Mouse (Mus musculus): ENCODE data around the gene Sh3bgrl3. TPM values are rescaled to one million over a fixed set of nuclear protein-coding genes. Genes with fewer than 3 reads are reported as not detected.

Sh3bgrl3 gene
- polyA plus RNA-seq, 1 experiment = 39.0 TPM

- no peak overlapping the region for H3K27ac ChIP-seq (replicated peaks; ENCODE audit: low read depth, low read length)
Measured at GRCm38 (mm10) chr4:134122281-134122680, 6.3 kb downstream of the Sh3bgrl3 start.

DNA sequence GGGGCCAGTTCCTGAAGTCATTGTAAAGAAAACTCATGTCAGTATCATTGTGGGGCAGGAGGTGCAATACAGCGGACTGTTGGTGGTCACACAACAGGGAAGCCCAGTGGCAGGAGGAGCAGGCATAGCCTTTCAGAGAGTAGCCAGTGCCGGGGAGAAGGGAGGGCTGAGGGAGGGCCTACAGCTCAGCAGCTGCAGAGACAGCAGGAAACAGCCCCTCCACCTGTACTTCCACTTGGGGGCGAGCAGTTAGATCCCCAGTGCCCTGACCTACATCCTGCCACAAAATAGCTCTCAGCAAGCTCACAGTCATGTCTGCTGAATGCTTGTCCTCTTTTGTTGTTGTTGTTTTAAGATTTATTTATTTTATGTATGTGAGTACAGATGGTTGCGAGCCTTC lies 7.0 kb downstream of the Sh3bgrl3 start:
- no peak overlapping the region for H3K4me3 ChIP-seq (ENCODE audit: insufficient read depth, low read depth, low read length)
- no peak overlapping the region for H3K27ac ChIP-seq (replicated peaks; ENCODE audit: low read depth, low read length)
- H3K4me1 ChIP-seq (ENCODE audit: control insufficient read depth, insufficient read depth, insufficient read length, low read length) = no peaks in the 10 kb centered on the region

More at GRCm38 (mm10) chr4:134122281-134122680, 6.3 kb downstream of the Sh3bgrl3 start:
- Histone ChIP-seq H3K4me1 (ENCODE audit: control insufficient read depth, insufficient read depth, insufficient read length, low read length) (0 out of 2 replicates have a peak, but pooled peaks cover 1% of the 10 kb centered on the region), H3K4me3 (ENCODE audit: insufficient read depth, low read depth, low read length) (no peak overlapping the region)

- no peak overlapping the region for H3K4me3 ChIP-seq (ENCODE audit: insufficient read depth, low read depth, low read length)
- H3K27ac ChIP-seq (replicated peaks; ENCODE audit: low read depth, low read length) = no peak overlapping the region
Measured at GRCm38 (mm10) chr4:134120916-134121315, 7.7 kb downstream of the Sh3bgrl3 start.

DNA sequence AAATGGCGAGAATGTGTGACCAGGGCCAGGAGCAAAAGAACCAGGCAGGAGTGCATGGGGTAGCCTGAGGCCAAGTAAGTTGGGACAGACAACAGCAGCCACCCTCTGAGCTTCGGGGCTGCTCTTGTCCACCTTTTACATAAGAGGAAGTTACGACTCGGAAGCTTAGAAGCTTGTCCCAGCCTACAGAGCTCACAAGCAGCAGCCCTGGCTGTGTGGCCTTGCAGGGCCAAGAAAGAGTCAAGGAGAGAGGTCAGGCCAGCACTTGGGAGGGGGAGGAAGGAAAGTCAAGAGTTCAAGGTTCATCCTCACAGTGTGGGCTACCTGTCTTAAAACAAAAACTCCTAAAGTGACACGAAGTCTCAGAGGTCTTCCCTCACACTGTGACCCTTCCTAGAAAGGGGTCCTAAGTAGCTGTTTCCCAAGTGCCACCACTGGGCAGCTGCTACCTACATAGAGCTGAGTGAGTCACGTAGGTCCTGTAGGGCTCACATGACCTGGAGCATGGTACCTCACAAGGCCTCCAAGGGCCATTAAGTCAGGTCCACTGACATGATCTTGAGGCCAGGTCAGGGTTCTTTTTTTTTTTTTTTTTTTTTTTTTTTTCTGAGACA lies 8.3 kb downstream of the Sh3bgrl3 start:
- no peak overlapping the region for H3K4me3 ChIP-seq (ENCODE audit: insufficient read depth, low read depth, low read length)
- H3K4me1 ChIP-seq (ENCODE audit: control insufficient read depth, insufficient read depth, insufficient read length, low read length) = no peaks in the 10 kb centered on the region
- H3K27ac ChIP-seq (replicated peaks; ENCODE audit: low read depth, low read length) = no peak overlapping the region

More at GRCm38 (mm10) chr4:134120916-134121315, 7.7 kb downstream of the Sh3bgrl3 start:
- H3K4me1 ChIP-seq (ENCODE audit: control insufficient read depth, insufficient read depth, insufficient read length, low read length) = no peaks in the 10 kb centered on the region

GRCm38 (mm10) chr4:134119644-134120043 lies 8.9 kb downstream of the Sh3bgrl3 start:
- H3K27ac ChIP-seq (replicated peaks; ENCODE audit: low read depth, low read length) = no peak overlapping the region
- H3K4me3 ChIP-seq (ENCODE audit: insufficient read depth, low read depth, low read length) = no peak overlapping the region
- H3K4me1 ChIP-seq (ENCODE audit: control insufficient read depth, insufficient read depth, insufficient read length, low read length) = no peaks in the 10 kb centered on the region

- Histone ChIP-seq H3K27ac (replicated peaks; ENCODE audit: low read depth, low read length) (no peak overlapping the region), H3K4me1 (ENCODE audit: control insufficient read depth, insufficient read depth, insufficient read length, low read length) (no peaks in the 10 kb centered on the region), H3K4me3 (ENCODE audit: insufficient read depth, low read depth, low read length) (no peak overlapping the region)
Measured at GRCm38 (mm10) chr4:134119042-134119441, 9.5 kb downstream of the Sh3bgrl3 start.

GRCm38 (mm10) chr4:134118126-134118800 lies 10.3 kb downstream of the Sh3bgrl3 start:
- no peak overlapping the region for H3K27ac ChIP-seq (replicated peaks; ENCODE audit: low read depth, low read length)

GRCm38 (mm10) chr4:134117012-134117411 lies 11.6 kb downstream of the Sh3bgrl3 start:
- no peak overlapping the region; the same call in 1 of the 2 replicates for H3K27ac ChIP-seq (replicated peaks; ENCODE audit: low read depth, low read length)
- H3K4me1 ChIP-seq (ENCODE audit: control insufficient read depth, insufficient read depth, insufficient read length, low read length) = no peaks in the 10 kb centered on the region
- H3K4me3 ChIP-seq (ENCODE audit: insufficient read depth, low read depth, low read length) = no peak overlapping the region

More at GRCm38 (mm10) chr4:134118126-134118800, 10.3 kb downstream of the Sh3bgrl3 start:
- Histone ChIP-seq H3K4me3 (ENCODE audit: insufficient read depth, low read depth, low read length) (no peak overlapping the region), H3K4me1 (ENCODE audit: control insufficient read depth, insufficient read depth, insufficient read length, low read length) (no peaks in the 10 kb centered on the region)

DNA sequence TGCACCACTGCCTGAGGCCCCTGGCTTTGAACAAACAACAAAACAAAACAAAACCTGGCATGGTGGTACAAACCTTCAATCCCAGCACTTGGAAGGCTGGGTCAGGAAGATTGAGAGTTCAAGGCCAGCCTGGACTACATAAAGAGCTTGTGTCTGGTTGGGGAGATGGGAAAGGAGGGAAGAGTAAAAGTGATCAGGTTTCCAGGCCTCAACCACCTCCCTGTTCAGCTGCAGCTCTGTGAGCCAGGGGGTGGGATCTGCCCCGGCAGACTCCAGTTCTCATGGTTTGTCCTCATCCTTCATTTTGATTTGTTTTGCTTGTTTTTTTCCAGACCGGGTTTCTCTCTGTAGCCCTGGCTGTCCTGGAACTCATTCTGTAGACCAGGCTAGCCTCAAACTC lies 12.1 kb downstream of the Sh3bgrl3 start:
- Histone ChIP-seq H3K4me1 (ENCODE audit: control insufficient read depth, insufficient read depth, insufficient read length, low read length) (no peaks in the 10 kb centered on the region), H3K4me3 (ENCODE audit: insufficient read depth, low read depth, low read length) (no peak overlapping the region), H3K27ac (replicated peaks; ENCODE audit: low read depth, low read length) (no peak overlapping the region; the same call in 1 of the 2 replicates)

GRCm38 (mm10) chr4:134115215-134116144 lies 13.1 kb downstream of the Sh3bgrl3 start:
- Histone ChIP-seq H3K4me3 (ENCODE audit: insufficient read depth, low read depth, low read length) (no peak overlapping the region), H3K27ac (replicated peaks; ENCODE audit: low read depth, low read length) (no peak overlapping the region), H3K4me1 (ENCODE audit: control insufficient read depth, insufficient read depth, insufficient read length, low read length) (no peaks in the 10 kb centered on the region)

DNA sequence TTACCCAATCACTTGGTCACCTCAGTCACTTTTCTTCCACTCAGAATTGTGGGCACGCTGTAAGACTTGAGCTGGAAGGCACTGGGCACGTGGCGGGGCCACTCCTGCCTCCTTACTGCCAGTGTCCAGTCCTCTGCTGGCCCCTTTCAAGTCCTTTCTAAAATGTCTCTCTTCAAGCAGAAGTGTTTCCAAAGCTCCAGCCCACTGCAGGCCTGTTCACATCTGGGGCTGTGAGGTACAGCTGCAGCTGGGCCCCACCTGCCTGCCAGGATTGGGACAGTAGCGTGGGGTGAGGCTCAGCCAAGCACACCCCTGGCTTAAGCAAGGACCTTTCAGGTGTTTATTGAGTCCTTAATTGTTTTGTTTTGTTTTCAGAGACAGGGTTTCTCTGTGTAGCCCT lies 14.6 kb downstream of the Sh3bgrl3 start:
- Histone ChIP-seq H3K4me3 (ENCODE audit: insufficient read depth, low read depth, low read length) (no peak overlapping the region), H3K27ac (replicated peaks; ENCODE audit: low read depth, low read length) (no peak overlapping the region), H3K4me1 (ENCODE audit: control insufficient read depth, insufficient read depth, insufficient read length, low read length) (no peaks in the 10 kb centered on the region)

DNA sequence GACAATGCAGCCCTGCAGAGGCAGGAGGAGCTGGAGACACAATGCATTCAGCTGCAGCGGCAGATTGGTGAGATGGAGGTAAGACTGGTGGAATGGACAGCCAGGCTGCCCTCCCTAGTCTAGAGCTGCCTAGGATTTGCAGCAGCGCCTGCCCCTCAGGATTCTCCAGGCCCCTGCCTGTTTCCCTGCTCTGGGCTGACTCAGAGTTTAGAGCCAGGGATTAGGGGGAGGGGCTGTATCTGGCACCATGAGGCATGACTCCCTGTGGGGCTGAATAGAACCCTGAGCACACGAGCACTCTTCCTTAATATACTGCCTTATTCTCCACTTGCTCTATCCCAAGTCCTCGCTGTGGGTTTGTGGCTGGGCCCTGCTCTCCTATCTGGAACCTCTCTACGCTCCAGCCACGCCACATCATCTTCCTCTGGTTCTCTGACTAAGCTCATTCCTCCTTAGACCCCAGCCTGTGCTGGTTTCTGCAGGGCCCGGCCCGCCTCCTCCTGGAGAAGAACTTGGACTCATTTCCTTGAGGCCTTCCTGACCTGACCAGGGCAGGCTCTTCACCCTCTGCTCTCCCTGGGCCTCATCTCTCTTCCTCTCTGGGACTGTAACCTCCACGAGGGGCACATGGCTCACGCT lies 15.1 kb downstream of the Sh3bgrl3 start:
- Histone ChIP-seq H3K4me1 (ENCODE audit: control insufficient read depth, insufficient read depth, insufficient read length, low read length) (no peaks in the 10 kb centered on the region), H3K4me3 (ENCODE audit: insufficient read depth, low read depth, low read length) (no peak overlapping the region), H3K27ac (replicated peaks; ENCODE audit: low read depth, low read length) (no peak overlapping the region)

DNA sequence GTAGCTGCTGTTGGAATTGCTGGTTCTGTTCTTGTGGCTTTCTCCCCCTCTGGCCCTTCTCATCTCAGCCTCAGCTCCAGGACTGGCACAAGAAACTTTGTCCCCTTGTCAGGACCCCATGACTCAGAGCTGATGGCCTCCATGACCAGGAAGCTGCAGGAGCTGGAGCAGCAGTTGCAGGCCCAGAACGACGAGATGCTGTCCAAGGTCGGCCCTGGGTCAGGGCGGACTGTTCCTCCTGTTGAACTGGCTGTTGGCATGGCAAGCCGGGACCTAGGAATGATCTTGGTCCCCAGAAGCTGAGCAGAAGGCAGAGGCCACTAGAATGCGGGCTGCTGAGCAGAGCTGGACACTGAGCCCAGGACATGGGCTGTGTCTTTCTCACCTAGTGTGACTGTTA lies 16.2 kb downstream of the Sh3bgrl3 start:
- no peak overlapping the region for H3K27ac ChIP-seq (replicated peaks; ENCODE audit: low read depth, low read length)
- H3K4me1 ChIP-seq (ENCODE audit: control insufficient read depth, insufficient read depth, insufficient read length, low read length) = no peaks in the 10 kb centered on the region

GRCm38 (mm10) chr4:134110653-134111052 lies 17.9 kb downstream of the Sh3bgrl3 start:
- H3K4me3 ChIP-seq (ENCODE audit: insufficient read depth, low read depth, low read length) = no peak overlapping the region
- no peaks in the 10 kb centered on the region for H3K4me1 ChIP-seq (ENCODE audit: control insufficient read depth, insufficient read depth, insufficient read length, low read length)
- H3K27ac ChIP-seq (replicated peaks; ENCODE audit: low read depth, low read length) = no peak overlapping the region

More for the DNA sequence above, 16.2 kb downstream of the Sh3bgrl3 start:
- H3K4me3 ChIP-seq (ENCODE audit: insufficient read depth, low read depth, low read length) = no peak overlapping the region

- Histone ChIP-seq H3K4me3 (ENCODE audit: insufficient read depth, low read depth, low read length) (no peak overlapping the region), H3K4me1 (ENCODE audit: control insufficient read depth, insufficient read depth, insufficient read length, low read length) (no peaks in the 10 kb centered on the region), H3K27ac (replicated peaks; ENCODE audit: low read depth, low read length) (no peak overlapping the region)
Measured at GRCm38 (mm10) chr4:134108196-134108595, 20.4 kb downstream of the Sh3bgrl3 start.

All from brown adipose tissue, adult 24 weeks (tissue).